Mouse (Mus musculus) kidney, adult 2 months (tissue): ENCODE results near the gene Spink4.

ENCODE experiments used
- CTCF ChIP-seq: fragments of 200-500 bp; conservative IDR thresholded peaks from 2 replicates; pipeline ENCODE4 v1.5.1; 2011; ENCODE audit warnings: low read depth, mild to moderate bottlenecking, control low read depth, low read length, moderate library complexity, mixed read lengths; ENCODE audit not compliant: insufficient read depth, insufficient read length
- POLR2A ChIP-seq: fragments of 200-500 bp; IDR thresholded peaks from one replicate; pipeline ENCODE4 v1.6.1; 2011; ENCODE audit warnings: low read depth, low read length, control low read depth

DNA sequence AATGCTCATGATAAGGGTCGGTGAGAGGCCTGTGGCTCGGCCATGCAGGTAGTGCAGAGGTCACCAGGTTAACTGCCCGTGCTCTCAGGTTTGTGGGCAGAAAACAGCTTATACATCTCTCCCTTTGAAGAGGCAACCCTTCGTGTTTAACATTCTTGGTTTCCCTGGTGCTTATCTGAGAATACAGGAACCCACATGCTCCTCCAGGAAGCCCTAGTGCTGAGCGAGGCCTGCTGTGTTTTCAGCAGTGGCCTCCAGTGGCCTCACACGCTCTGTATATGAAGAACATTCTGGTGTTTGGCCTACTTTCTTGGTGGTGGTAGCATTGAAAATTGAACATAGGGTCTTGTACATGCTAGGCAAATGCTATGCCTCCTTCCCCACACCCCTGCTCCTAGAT is 36.1 kb downstream of the Spink4 start:
- TF ChIP-seq CTCF, result no peak
- TF ChIP-seq POLR2A, result no peak
